Mouse (Mus musculus) lung, postnatal 36 days (tissue): ENCODE results near the gene Arap1.
A peak's percentile ranks its signal among the peaks of the same experiment; 100 is the strongest.

Experiments used
- DNase-seq: peaks from one replicate; pipeline ENCODE4 v3.0.0; 2022; ENCODE audit warnings: mixed read lengths

Arap1 gene

GRCm38 (mm10) chr7:101327786-101328185 is 20.1 kb upstream of the Arap1 start:
- no peak for DNase-seq

- DNase-seq, result no peak
Observed at GRCm38 (mm10) chr7:101328621-101329158, 19.2 kb upstream of the Arap1 start.

- no peak for DNase-seq
Observed at GRCm38 (mm10) chr7:101329606-101330005, 18.3 kb upstream of the Arap1 start.

GRCm38 (mm10) chr7:101330074-101330840 is 17.6 kb upstream of the Arap1 start:
- DNase-seq, result no peak

GRCm38 (mm10) chr7:101330841-101331173 is 17.1 kb upstream of the Arap1 start:
- no peak for DNase-seq

- no peak for DNase-seq
Observed at GRCm38 (mm10) chr7:101332045-101332831, 15.6 kb upstream of the Arap1 start.

GRCm38 (mm10) chr7:101335228-101335627 is 12.6 kb upstream of the Arap1 start:
- DNase-seq, result no peak

- no peak for DNase-seq
Observed at GRCm38 (mm10) chr7:101336686-101337085, 11.2 kb upstream of the Arap1 start.

GRCm38 (mm10) chr7:101337401-101337800 is 10.5 kb upstream of the Arap1 start:
- no peak for DNase-seq

GRCm38 (mm10) chr7:101341405-101341804 is 6.5 kb upstream of the Arap1 start:
- DNase-seq, result no peak

- DNase-seq, result no peak
Observed at GRCm38 (mm10) chr7:101343135-101343534, 4.7 kb upstream of the Arap1 start.

GRCm38 (mm10) chr7:101344892-101345291 is 3.0 kb upstream of the Arap1 start:
- DNase-seq, result no peak

GRCm38 (mm10) chr7:101346991-101347390 is 876 bp upstream of the Arap1 start:
- no peak for DNase-seq

GRCm38 (mm10) chr7:101348312-101348711 is 445 bp downstream of the Arap1 start:
- no peak for DNase-seq

GRCm38 (mm10) chr7:101349861-101350260 is 2.0 kb downstream of the Arap1 start:
- no peak for DNase-seq

GRCm38 (mm10) chr7:101352404-101352803 is 4.5 kb downstream of the Arap1 start:
- no peak for DNase-seq

GRCm38 (mm10) chr7:101354423-101354822 is 6.6 kb downstream of the Arap1 start:
- peak; percentile 69 for DNase-seq

- DNase-seq, result no peak
Observed at GRCm38 (mm10) chr7:101355551-101356100, 7.8 kb downstream of the Arap1 start.

- peak; percentile 46 for DNase-seq
Observed at GRCm38 (mm10) chr7:101356868-101357267, 9.0 kb downstream of the Arap1 start.

GRCm38 (mm10) chr7:101360406-101360805 is 12.5 kb downstream of the Arap1 start:
- DNase-seq, result no peak

GRCm38 (mm10) chr7:101361021-101361420 is 13.2 kb downstream of the Arap1 start:
- DNase-seq, result no peak

- DNase-seq, result no peak
Observed at GRCm38 (mm10) chr7:101361767-101362166, 13.9 kb downstream of the Arap1 start.

GRCm38 (mm10) chr7:101362791-101363191 is 14.9 kb downstream of the Arap1 start:
- DNase-seq, result peak; percentile 57

- no peak for DNase-seq
Observed at GRCm38 (mm10) chr7:101363914-101364313, 16.0 kb downstream of the Arap1 start.
